Mouse (Mus musculus) small intestine, adult 2 months (tissue): Measurements from ENCODE around the gene Cd164.

ENCODE experiments used
- CTCF ChIP-seq: fragments of 200-500 bp; IDR thresholded peaks from 2 replicates; pipeline ENCODE4 v1.5.1; 2012; ENCODE audit warnings: low read depth, mild to moderate bottlenecking, control low read depth, inconsistent platforms, low read length, moderate library complexity, mixed read lengths; ENCODE audit not compliant: insufficient replicate concordance, insufficient read length; ENCODE audit errors: extremely low read depth
- POLR2A ChIP-seq: fragments of 200-500 bp; IDR thresholded peaks from 2 replicates; pipeline ENCODE4 v1.6.1; 2012; ENCODE audit warnings: low read depth, mild to moderate bottlenecking, control low read depth, inconsistent platforms, low read length, moderate library complexity

DNA sequence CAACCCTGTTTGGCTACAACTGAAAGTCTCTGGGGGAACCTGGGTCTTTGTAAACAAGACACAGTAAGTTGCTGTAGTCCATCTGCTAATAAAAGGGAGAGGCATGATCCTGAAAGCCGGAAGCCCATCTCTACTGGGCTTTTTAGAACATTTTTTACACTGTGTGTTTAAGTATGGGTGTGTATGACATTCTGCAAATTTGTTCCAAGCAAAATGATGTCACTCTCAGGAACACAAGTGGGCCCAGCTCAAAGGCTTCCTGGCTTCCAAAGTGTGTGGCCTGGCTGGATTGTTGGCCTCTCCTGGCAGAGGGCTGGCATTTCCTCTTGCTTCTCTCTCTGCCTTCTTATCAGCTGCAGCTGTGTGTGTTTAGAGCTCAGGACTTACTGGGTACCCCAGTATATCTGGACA is 44.2 kb upstream of the Cd164 start:
- TF ChIP-seq POLR2A: no peak
- no peak for TF ChIP-seq CTCF
